Mouse (Mus musculus): Measurements from ENCODE around the gene 2310046K23Rik. TPM values are rescaled to one million over a fixed set of nuclear protein-coding genes. Genes with fewer than 3 reads are reported as not detected.
"Not testable (repeated sequence)": the region's sequence is repeated elsewhere in the genome, so short reads cannot be mapped to it uniquely, and the experiment has no call there.

2310046K23Rik gene
- 0.98 TPM in 1 of 2 replicates, not detected in the other for total RNA-seq (2017)

- no peak for ATAC-seq (ENCODE audit: extremely low read depth, insufficient number of reproducible peaks, low FRiP score, poor library complexity, severe bottlenecking)
Observed at GRCm38 (mm10) chr3:92534411-92534810, at the start of gene 2310046K23Rik. Gene 2310046K23Rik (minus strand): TSS chr3:92534511.

- no peak for ATAC-seq (ENCODE audit: extremely low read depth, insufficient number of reproducible peaks, low FRiP score, poor library complexity, severe bottlenecking)
Observed at GRCm38 (mm10) chr3:92583164-92583826, 49.0 kb upstream of the 2310046K23Rik start.

- no peak for ATAC-seq (ENCODE audit: extremely low read depth, insufficient number of reproducible peaks, low FRiP score, poor library complexity, severe bottlenecking)
Observed at GRCm38 (mm10) chr3:92579508-92579907, 45.2 kb upstream of the 2310046K23Rik start.

- no peak for ATAC-seq (ENCODE audit: extremely low read depth, insufficient number of reproducible peaks, low FRiP score, poor library complexity, severe bottlenecking)
Observed at GRCm38 (mm10) chr3:92578652-92579413, 44.5 kb upstream of the 2310046K23Rik start.

DNA sequence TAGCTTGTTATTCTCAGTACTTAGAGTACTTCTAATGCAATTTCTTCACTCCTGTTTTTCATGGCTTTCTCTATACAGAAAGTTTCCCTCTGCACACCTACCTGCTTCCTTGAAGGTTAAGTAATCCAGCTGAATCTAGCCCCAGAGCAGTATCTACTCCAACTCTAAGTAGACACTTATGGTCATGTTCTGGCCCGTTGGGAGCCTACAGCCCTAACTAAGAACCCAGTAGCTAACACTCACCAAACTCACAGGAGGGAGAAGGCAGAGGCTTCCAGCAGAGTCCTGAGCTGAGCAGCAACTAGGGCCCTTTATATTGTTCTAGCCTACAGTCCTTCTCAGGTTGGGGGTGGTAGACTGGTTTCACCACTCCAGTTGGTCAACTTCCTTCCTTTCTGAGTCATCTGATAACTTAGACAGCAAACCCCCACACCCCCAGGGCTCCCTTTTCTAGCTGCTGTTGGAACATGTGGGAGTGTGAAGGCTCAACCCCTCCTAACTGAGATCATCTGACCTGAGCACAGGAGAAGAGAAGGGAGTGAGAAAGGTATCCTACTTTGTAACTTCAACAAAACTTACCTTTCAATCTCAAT lies 39.2 kb upstream of the 2310046K23Rik start, which contains the start of gene Ivl:
TSS of gene Ivl (minus strand) at position 287 of the 593 bp plus-strand sequence.
- ATAC-seq (ENCODE audit: extremely low read depth, insufficient number of reproducible peaks, low FRiP score, poor library complexity, severe bottlenecking), result no peak

- no peak for ATAC-seq (ENCODE audit: extremely low read depth, insufficient number of reproducible peaks, low FRiP score, poor library complexity, severe bottlenecking)
Observed at GRCm38 (mm10) chr3:92572514-92573155, 38.3 kb upstream of the 2310046K23Rik start.

DNA sequence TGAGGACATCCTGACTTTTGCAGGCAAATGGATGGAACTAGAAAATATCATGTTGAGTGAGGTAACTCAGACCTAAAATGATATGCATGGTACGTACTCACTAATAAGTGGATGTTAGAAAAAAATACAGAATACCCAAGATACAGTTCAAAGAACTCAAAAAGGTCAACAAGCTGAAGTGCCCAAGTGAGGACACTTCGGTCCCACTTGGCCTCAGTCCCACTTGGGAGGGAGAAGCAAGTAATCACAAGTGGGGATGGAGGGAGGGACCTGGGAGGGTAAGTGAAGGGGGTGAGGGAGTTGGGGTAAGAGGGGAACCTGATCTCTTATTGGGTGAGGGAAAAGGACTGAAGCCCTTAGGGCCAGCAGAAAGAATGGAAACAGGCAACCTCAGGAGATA lies 34.4 kb upstream of the 2310046K23Rik start:
- no peak for ATAC-seq (ENCODE audit: extremely low read depth, insufficient number of reproducible peaks, low FRiP score, poor library complexity, severe bottlenecking)

- ATAC-seq (ENCODE audit: extremely low read depth, insufficient number of reproducible peaks, low FRiP score, poor library complexity, severe bottlenecking), result no peak
Observed at GRCm38 (mm10) chr3:92565418-92565817, 31.1 kb upstream of the 2310046K23Rik start.

DNA sequence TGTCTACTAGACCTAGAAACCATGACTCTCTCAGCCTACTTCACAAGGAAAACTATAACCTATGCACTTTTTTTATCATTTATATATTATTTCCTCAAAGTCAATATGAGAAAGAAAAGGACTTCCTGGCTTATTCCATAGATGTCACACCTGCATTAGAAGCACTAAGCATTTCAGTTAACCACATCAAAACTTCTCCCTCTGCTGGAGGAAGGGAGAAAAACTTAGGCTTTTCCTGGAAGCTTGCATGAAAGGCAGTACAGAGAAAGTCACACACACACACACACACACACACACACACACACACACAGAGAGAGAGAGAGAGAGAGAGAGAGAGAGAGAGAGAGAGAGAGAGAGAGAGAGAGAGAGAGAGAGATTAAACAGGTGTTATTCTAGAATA lies 22.0 kb downstream of the 2310046K23Rik start:
- no peak for ATAC-seq (ENCODE audit: extremely low read depth, insufficient number of reproducible peaks, low FRiP score, poor library complexity, severe bottlenecking)

- ATAC-seq (ENCODE audit: extremely low read depth, insufficient number of reproducible peaks, low FRiP score, poor library complexity, severe bottlenecking), result no peak
Observed at GRCm38 (mm10) chr3:92510786-92511185, 23.5 kb downstream of the 2310046K23Rik start.

- ATAC-seq (ENCODE audit: extremely low read depth, insufficient number of reproducible peaks, low FRiP score, poor library complexity, severe bottlenecking), result no peak
Observed at GRCm38 (mm10) chr3:92508185-92508584, 26.1 kb downstream of the 2310046K23Rik start.

DNA sequence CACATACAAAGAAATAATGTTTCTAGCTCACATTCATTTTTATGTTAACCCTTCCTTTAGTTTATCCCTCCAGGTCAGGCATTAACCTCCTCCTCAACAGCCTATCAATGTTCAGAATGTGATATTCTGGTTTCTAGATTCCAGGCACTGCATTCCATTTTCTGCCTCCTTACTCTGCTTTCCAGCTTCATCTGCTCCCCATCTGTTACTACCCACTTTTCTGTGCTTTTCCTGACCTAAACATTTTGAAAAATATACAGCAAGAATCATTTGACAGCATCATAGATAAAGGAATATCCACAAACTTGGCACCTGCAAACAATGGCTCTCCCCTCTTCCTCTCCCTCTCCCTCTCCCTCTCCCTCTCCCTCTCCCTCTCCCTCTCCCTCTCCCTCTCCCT lies 30.8 kb downstream of the 2310046K23Rik start:
- ATAC-seq (ENCODE audit: extremely low read depth, insufficient number of reproducible peaks, low FRiP score, poor library complexity, severe bottlenecking), result no peak

- ATAC-seq (ENCODE audit: extremely low read depth, insufficient number of reproducible peaks, low FRiP score, poor library complexity, severe bottlenecking), result no peak
Observed at GRCm38 (mm10) chr3:92500393-92500792, 33.9 kb downstream of the 2310046K23Rik start, which contains the start of gene Sprr4. Gene Sprr4 (minus strand): TSS chr3:92500493.

GRCm38 (mm10) chr3:92490262-92490661 lies 44.0 kb downstream of the 2310046K23Rik start:
- not testable (repeated sequence) for ATAC-seq (ENCODE audit: extremely low read depth, insufficient number of reproducible peaks, low FRiP score, poor library complexity, severe bottlenecking)

- ATAC-seq (ENCODE audit: extremely low read depth, insufficient number of reproducible peaks, low FRiP score, poor library complexity, severe bottlenecking), result no peak
Observed at GRCm38 (mm10) chr3:92486307-92486706, 48.0 kb downstream of the 2310046K23Rik start.

GRCm38 (mm10) chr3:92485863-92486262 lies 48.4 kb downstream of the 2310046K23Rik start, which contains the start of gene Sprr1a:
Gene Sprr1a (minus strand): TSS chr3:92485895.
- ATAC-seq (ENCODE audit: extremely low read depth, insufficient number of reproducible peaks, low FRiP score, poor library complexity, severe bottlenecking), result no peak

Data from neutrophil, adult 5-6 weeks (primary cell).